Mouse (Mus musculus): ENCODE measurements around the gene Amn.

- TF ChIP-seq CTCF (IDR thresholded peaks at IDR 0.05; ENCODE audit: low read depth, low read length) (no peak), GATA1 (IDR thresholded peaks at IDR 0.05; ENCODE audit: borderline replicate concordance, low read length) (no peak), POLR2AphosphoS5 (IDR thresholded peaks at IDR 0.05; ENCODE audit: insufficient replicate concordance, low read depth, low read length) (no peak), TAL1 (conservative IDR thresholded peaks at IDR 0.05; ENCODE audit: low read depth, low read length) (no peak), GATA2 (IDR thresholded peaks at IDR 0.05; ENCODE audit: borderline replicate concordance, low read depth, low read length) (no peak)
Measured at GRCm38 (mm10) chr12:111324536-111324935, 53.6 kb downstream of the Amn start.
